Mouse (Mus musculus): ENCODE measurements at regions not wholly inside any gene's neighbourhood (a gene's known extent, or its start where the extent isn't known, plus 50 kb on each side); places are given as distances from the start of the nearest gene placed in this dataset.
A peak's percentile ranks its signal among the peaks of the same experiment; 100 is the strongest.

GRCm38 (mm10) chrX:62368111-62368510 is 84.8 kb downstream of the 4933402E13Rik start:
- peak; percentile 21; the same call in 1 of the 2 replicates for ATAC-seq
- H3K36me3 ChIP-seq (ENCODE audit: poor library complexity, severe bottlenecking): no peaks in the 10 kb centered on the region
- H3K9me3 ChIP-seq (replicated peaks): no peaks in the 10 kb centered on the region
- no peak overlapping the region for H3K9ac ChIP-seq
- no peaks in the 10 kb centered on the region for H3K27me3 ChIP-seq
- no peak overlapping the region for H3K4me3 ChIP-seq
- WGBS: 93% methylated on average over 1 of the region's 1 CpGs
- H3K4me1 ChIP-seq: no peaks in the 10 kb centered on the region
- H3K27ac ChIP-seq: no peak overlapping the region
- no peak overlapping the region for H3K4me2 ChIP-seq

- WGBS: 94% methylated on average over 2 of the region's 2 CpGs
- Histone ChIP-seq H3K27ac (no peak overlapping the region), H3K9ac (no peak overlapping the region), H3K36me3 (ENCODE audit: poor library complexity, severe bottlenecking) (no peaks in the 10 kb centered on the region), H3K4me3 (no peak overlapping the region), H3K9me3 (replicated peaks) (no peaks in the 10 kb centered on the region), H3K4me2 (no peak overlapping the region), H3K4me1 (no peaks in the 10 kb centered on the region), H3K27me3 (no peaks in the 10 kb centered on the region)
- ATAC-seq: no peak
These were observed 56.9 kb upstream of the 4931400O07Rik start for GRCm38 (mm10) chrX:62410901-62411300.

Measured in forebrain, embryonic 13.5 days (tissue).